Mouse (Mus musculus): Measurements from ENCODE around the gene Gm45337.

GRCm38 (mm10) chr7:142169836-142170235 lies 25.4 kb upstream of the Gm45337 start:
- TF ChIP-seq CTCF (IDR thresholded peaks at IDR 0.05; ENCODE audit: low read depth, low read length) (no peak), EP300 (IDR thresholded peaks at IDR 0.05; ENCODE audit: insufficient read depth, low read depth, low read length) (no peak)

Data from ES-Bruce4 (cell line).